Mouse (Mus musculus) thymus, adult 2 months (tissue): ENCODE measurements around the gene Dlgap1.

Experiments
- CTCF ChIP-seq: fragments of 200-500 bp; IDR thresholded peaks from 2 replicates; pipeline ENCODE4 v1.5.1; 2012; ENCODE audit warnings: mild to moderate bottlenecking, control low read depth, low read length, moderate library complexity, borderline replicate concordance; ENCODE audit not compliant: control insufficient read depth, poor library complexity, insufficient read depth; ENCODE audit errors: extremely low read depth
- POLR2A ChIP-seq: fragments of 200-500 bp; IDR thresholded peaks from 2 replicates; pipeline ENCODE4 v1.6.1; 2012; ENCODE audit warnings: mild to moderate bottlenecking, low read length, control low read depth, moderate library complexity; ENCODE audit not compliant: control insufficient read depth, poor library complexity, insufficient read depth; ENCODE audit errors: extremely low read depth

GRCm38 (mm10) chr17:70272125-70272524, 303.3 kb downstream of the Dlgap1 start:
- TF ChIP-seq CTCF: no peak
- no peak for TF ChIP-seq POLR2A
